Mouse (Mus musculus): ENCODE measurements around the gene Chrne.

Gene Chrne

GRCm38 (mm10) chr11:70619101-70619500, at the start of gene Chrne:
Chrne (minus strand) TSS chr11:70619216.
- DNase-seq (ENCODE audit: low spot score in 2 of 2): no peak

DNA sequence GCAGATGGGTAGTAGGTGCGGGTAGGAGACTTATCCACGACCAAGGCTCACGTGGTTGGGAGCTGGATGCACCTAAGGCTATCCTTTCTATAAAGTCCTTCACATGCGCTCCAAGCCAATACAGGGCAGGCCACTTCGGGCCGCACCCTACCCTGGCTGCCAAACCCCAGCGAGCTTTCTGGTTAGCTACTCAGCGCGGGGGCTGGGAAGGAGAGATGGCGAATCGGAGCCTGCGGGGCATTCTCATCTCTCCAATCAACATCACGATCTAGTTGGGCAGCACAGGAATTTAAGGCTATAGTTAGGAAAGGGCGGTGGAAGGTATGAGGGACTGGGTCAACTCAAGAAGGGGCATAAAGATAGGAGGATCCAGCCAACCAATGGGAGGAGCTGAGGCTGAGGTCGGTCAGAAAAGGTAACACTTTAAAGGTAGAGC, 49.3 kb upstream of the Chrne start:
- peak in 1 of 2 experiments; percentile 80 for DNase-seq (ENCODE audit: low spot score in 2 of 2)

DNA sequence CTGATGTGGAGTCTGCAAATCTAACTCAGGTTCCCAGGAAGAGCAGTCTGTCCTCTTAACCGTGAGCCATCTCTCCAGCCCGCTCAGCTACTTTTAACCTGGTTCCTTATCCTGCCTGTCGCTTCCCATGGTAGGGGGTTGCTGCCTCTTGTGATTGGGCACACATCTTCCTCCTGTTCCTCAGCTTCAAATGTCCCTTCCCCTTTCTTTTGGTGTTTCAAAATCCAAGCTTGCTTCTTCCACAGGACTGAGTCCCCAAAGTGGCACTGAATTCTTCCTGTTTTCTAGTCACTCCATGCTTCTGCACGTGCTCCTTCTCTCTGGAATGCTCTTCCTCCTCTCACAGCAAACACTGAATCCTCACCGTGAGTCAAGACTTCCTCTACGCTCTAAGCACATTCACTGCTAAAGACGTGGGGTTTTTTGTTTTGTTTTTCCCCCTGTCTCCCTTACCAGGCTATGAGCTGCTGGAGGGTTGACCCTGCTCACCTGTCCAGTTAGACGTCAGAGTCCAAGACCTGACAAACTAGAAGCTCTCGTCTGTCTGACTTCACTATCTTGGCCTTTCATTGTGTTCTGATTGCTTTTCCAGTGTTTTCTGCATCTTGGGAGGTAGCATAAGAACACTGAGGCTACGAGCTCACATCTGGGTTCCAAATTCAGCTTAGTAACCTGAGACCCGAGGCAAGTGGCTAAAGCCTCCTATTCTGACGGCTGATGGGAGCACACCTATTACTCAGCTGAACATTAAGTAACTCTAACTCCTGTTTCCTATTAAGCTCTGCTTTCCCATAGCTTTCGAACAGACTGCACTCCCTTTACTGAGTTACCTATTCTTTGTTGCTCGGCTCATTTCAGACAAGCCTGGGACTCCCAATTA, 48.5 kb upstream of the Chrne start:
- no peak for DNase-seq (ENCODE audit: low spot score in 2 of 2)

DNA sequence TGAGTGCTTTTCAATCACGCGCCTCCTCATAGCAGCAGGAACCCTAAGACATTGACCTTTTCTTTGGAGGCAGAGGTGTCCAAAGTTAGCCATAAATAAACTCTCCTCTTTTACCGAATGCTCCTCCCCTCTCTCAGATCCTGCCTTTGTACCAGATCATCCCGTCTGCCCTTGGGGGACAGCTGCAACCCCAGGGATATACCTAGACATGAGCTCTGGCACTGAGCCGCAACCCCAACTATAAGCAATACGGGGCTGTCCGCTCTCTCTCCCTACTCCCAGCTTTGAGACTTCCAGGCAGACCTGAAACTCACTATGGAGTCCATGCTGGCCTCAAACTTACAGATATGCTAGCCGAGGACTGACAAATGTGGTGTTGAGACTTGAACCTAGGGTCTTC, 47.7 kb upstream of the Chrne start:
- no peak for DNase-seq (ENCODE audit: low spot score in 2 of 2)

GRCm38 (mm10) chr11:70664741-70665140, 45.7 kb upstream of the Chrne start:
- DNase-seq (ENCODE audit: low spot score in 2 of 2): no peak

- no peak for DNase-seq (ENCODE audit: low spot score in 2 of 2)
These were observed 44.9 kb upstream of the Chrne start for GRCm38 (mm10) chr11:70663957-70664356.

DNA sequence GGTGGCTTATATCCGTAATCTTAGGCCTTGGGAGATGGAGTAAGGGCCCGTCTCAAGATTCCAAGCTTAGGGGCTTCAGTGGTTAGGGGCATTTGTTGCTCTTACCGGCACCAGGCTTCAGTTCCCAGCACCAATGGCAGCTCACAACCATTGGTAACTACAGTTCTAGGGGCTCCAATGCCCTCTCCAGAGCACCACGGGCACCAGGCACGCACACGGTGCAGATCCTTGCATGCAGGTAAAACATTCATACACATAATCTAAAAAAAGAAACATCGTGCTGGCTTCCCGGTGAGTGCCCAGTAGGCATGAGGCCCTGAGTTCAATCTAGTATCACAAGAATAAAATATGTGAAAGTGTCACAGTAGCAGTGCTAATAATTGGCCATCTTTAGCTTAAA, 44.1 kb upstream of the Chrne start:
- DNase-seq (ENCODE audit: low spot score in 2 of 2): no peak

DNA sequence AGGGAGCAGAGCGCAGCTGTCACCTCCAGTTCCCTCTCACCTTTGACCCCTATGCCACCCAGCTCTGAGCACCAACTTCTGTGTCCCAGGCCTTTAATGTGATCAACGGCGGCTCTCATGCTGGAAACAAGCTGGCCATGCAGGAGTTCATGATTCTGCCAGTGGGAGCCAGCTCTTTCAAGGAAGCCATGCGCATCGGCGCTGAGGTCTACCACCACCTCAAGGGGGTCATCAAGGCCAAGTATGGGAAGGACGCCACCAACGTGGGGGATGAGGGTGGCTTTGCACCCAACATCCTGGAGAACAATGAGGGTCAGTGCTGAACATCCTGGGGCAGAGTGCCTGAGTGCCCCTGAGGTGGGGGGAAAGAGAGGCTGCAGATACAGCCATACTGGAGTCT, 41.6 kb upstream of the Chrne start:
- DNase-seq (ENCODE audit: low spot score in 2 of 2): no peak

- DNase-seq (ENCODE audit: low spot score in 2 of 2): no peak
These were observed 39.9 kb upstream of the Chrne start for GRCm38 (mm10) chr11:70658942-70659341.

GRCm38 (mm10) chr11:70658521-70658920, 39.5 kb upstream of the Chrne start:
- no peak for DNase-seq (ENCODE audit: low spot score in 2 of 2)

GRCm38 (mm10) chr11:70657991-70658390, 39.0 kb upstream of the Chrne start:
- DNase-seq (ENCODE audit: low spot score in 2 of 2): no peak

GRCm38 (mm10) chr11:70657573-70657972, 38.6 kb upstream of the Chrne start:
- DNase-seq (ENCODE audit: low spot score in 2 of 2): no peak

DNA sequence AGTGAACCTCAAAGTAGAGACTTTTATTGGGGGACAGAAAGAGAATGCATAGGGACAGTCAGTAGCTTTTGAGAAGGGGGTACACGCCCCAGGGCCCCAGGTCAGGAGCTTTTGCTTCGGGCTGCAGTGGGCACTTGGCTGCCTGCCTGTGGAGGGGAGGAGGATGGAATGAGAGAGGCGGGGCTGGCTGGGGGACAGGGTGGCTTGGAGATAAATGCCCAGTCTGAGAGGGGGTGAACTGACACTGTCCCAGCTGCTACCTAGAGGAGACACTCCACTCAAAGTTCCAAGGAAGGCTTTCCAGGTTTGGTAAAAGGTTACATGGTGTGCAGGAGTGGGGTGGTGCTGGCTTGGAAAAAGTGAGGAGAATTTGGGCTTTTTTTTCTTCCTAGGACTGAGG, 37.9 kb upstream of the Chrne start, which contains the start of gene Eno3:
Gene Eno3, plus strand, starts transcription at position 239 of the 400 bp plus-strand sequence.
- DNase-seq (ENCODE audit: low spot score in 2 of 2): no peak

GRCm38 (mm10) chr11:70656456-70656927, 37.5 kb upstream of the Chrne start:
- DNase-seq (ENCODE audit: low spot score in 2 of 2): no peak

GRCm38 (mm10) chr11:70655571-70656455, 36.8 kb upstream of the Chrne start:
- no peak for DNase-seq (ENCODE audit: low spot score in 2 of 2)

DNA sequence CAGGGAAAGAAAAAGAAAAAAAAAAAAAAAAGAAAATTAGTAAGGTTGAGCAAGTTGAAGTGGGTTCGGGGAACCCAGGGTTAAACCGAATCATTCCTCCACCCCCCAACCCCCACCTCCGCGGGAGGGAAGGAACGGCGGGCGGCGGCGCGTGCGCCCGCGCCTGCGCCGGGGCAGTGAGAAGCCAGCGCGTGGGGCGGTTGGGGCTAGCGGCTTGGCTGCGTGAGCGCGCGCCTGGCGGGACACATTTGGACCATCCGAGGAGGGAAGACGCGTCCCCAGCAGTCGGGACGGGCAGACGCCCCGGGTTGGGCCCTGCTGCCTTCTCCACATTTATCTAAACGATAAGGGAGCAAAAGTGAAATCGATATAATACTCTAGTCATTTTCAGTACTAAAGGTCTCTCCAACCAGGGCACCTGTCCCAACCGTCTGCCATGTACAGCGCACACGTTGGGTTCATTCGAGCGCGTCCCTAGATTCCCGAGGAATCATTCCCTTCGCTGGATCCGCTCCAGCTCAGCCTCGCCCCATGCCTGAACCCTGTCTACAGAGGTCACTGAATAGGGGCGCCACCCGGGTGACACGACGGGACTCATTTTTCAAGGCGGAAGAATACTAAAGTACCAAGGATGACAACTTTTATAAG, 36.0 kb upstream of the Chrne start:
- peak in 1 of 2 experiments; percentile 72 for DNase-seq (ENCODE audit: low spot score in 2 of 2)

GRCm38 (mm10) chr11:70654198-70654922, 35.3 kb upstream of the Chrne start, which contains the start of gene Pfn1:
Pfn1 (minus strand) TSS chr11:70654644.
- DNase-seq (ENCODE audit: low spot score in 2 of 2): peak; percentile 58 to 70

DNA sequence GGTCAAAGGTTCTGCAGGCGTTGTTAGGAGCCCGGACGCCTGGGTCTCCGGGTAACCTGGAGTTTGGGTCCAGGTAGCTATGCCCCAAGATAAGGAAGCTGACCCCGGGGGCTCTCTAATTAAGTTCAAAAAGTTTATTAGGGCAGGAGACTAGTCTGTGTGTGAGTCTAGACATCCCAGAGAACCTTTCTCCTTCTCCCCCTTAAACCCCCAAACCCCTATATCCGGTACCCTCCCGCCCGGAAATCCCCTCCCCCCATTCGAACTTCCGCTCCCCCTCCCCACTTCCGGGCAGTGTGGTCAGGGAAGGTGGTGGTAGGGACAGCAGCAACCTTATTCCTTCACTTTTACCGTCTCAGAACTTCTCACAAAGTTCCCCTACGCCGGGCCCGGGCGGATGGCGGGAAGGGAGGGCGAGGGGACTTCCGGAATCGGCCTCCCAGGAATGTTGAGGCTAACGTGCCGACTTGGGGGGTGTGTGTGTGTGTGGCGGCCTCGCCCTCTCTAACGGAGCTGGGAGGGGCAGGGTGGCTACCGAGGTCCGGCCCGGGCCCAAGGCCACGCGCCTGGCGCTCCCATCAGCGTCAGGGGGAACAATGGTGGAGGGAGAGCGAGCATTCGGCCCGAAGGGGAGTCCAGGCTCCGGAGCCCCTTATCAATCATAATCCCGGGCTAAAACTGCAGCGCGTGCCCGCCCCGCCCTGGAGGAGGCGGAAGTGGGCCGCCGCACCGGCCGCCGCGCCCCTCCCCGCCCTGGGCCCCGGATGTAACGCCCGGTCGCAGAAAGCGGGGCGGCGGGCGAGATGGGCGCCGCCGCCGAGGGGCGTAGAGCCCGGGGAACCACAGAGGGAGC, 34.6 kb upstream of the Chrne start:
- peak in 1 of 2 experiments; percentile 55 for DNase-seq (ENCODE audit: low spot score in 2 of 2)

- DNase-seq (ENCODE audit: low spot score in 2 of 2): no peak
These were observed 33.9 kb upstream of the Chrne start for GRCm38 (mm10) chr11:70652884-70653344.
